Mouse (Mus musculus) MEL (cell line): ENCODE measurements around the gene Zhx3.

Experiments used
- CTCF ChIP-seq, 3 experiments: IDR thresholded peaks in 2 of 3; conservative IDR thresholded peaks in 1 of 3; 2 replicates each; pipeline ENCODE4 v1.5.1; 2011 to 2012; ENCODE audit warnings: low read length in 3 of 3, low read depth in 2 of 3, mild to moderate bottlenecking in 2 of 3, improper control_type of control experiment in 1 of 3, inconsistent platforms in 1 of 3, mixed read lengths in 1 of 3, moderate library complexity in 1 of 3; ENCODE audit not compliant: control insufficient read depth in 1 of 3, insufficient read depth in 1 of 3, poor library complexity in 1 of 3, severe bottlenecking in 1 of 3
- EP300 ChIP-seq, 2 experiments: IDR thresholded peaks; 2 replicates each; pipeline ENCODE4 v1.6.1; 2011; ENCODE audit warnings: improper control_type of control experiment in 2 of 2, low read length in 2 of 2, low read depth in 1 of 2, mild to moderate bottlenecking in 1 of 2
- GABPA ChIP-seq: IDR thresholded peaks from 2 replicates; pipeline ENCODE4 v1.6.1; 2012; ENCODE audit warnings: low read depth, mild to moderate bottlenecking, inconsistent platforms, low read length, improper control_type of control experiment, moderate library complexity
- MXI1 ChIP-seq: IDR thresholded peaks from 2 replicates; pipeline ENCODE4 v1.6.1; 2011; ENCODE audit warnings: mild to moderate bottlenecking, low read depth, low read length, improper control_type of control experiment
- MYC ChIP-seq: IDR thresholded peaks from 2 replicates; pipeline ENCODE4 v1.6.1; 2011; ENCODE audit warnings: low read depth, mild to moderate bottlenecking, low read length, improper control_type of control experiment, moderate library complexity
- NRF1 ChIP-seq: IDR thresholded peaks from 2 replicates; pipeline ENCODE4 v1.6.1; 2014; ENCODE audit warnings: low read depth, mild to moderate bottlenecking, inconsistent platforms, low read length, improper control_type of control experiment, moderate library complexity; ENCODE audit not compliant: poor library complexity, insufficient read depth, severe bottlenecking
- POLR2A ChIP-seq, 2 experiments: IDR thresholded peaks; 2 replicates each; pipeline ENCODE4 v1.6.1; 2011 to 2012; ENCODE audit warnings: low read length in 2 of 2, mild to moderate bottlenecking in 2 of 2, control low read depth in 1 of 2, improper control_type of control experiment in 1 of 2, low read depth in 1 of 2, moderate library complexity in 1 of 2; ENCODE audit not compliant: control insufficient read depth in 1 of 2, insufficient read depth in 1 of 2, poor library complexity in 1 of 2
- TCF12 ChIP-seq: IDR thresholded peaks from 2 replicates; pipeline ENCODE4 v1.6.1; 2014; ENCODE audit warnings: low read depth, mild to moderate bottlenecking, inconsistent platforms, low read length, improper control_type of control experiment, moderate library complexity
- USF2 ChIP-seq, 2 experiments: IDR thresholded peaks; 2 replicates each; pipeline ENCODE4 v1.6.1; 2011 to 2012; ENCODE audit warnings: improper control_type of control experiment in 2 of 2, low read length in 2 of 2, borderline replicate concordance in 1 of 2, inconsistent platforms in 1 of 2, low read depth in 1 of 2, mild to moderate bottlenecking in 1 of 2; ENCODE audit not compliant: insufficient read depth in 1 of 2

DNA sequence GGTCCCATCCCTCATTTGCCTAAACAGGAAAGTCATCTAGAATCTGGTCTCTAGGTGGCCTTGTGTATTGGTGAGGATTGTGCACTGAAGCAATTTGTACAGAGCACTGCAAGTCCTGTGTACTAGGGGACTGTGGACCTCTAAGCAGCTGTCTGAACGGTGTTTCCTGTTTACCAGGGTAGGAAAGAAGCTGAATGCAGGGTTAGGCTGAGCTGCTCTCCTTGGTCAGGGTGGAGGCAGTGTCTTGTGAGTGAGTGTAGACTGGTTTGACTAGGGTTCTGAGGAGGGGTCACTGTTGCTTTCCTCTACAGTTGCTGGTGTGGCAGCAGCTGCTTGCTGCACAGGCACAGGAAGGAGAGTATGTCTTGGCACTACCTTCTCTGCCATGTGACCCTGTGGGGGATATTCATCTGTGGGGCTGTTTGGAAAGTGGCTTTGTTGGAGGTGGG lies 130.6 kb downstream of the Zhx3 start:
- no peak for TF ChIP-seq MYC
- TF ChIP-seq CTCF (IDR thresholded peaks at IDR 0.05 in 2 of 3, conservative IDR thresholded peaks at IDR 0.05 in 1 of 3; ENCODE audit: control insufficient read depth in 1 of 3, insufficient read depth in 1 of 3, low read depth in 2 of 3, low read length in 3 of 3, poor library complexity in 1 of 3, severe bottlenecking in 1 of 3): no peak
- no peak for TF ChIP-seq GABPA
- no peak for TF ChIP-seq USF2 (IDR thresholded peaks at IDR 0.05; ENCODE audit: borderline replicate concordance in 1 of 2, insufficient read depth in 1 of 2, low read depth in 1 of 2, low read length in 2 of 2)
- no peak for TF ChIP-seq EP300 (IDR thresholded peaks at IDR 0.05; ENCODE audit: low read depth in 1 of 2, low read length in 2 of 2)
- no peak for TF ChIP-seq TCF12
- TF ChIP-seq MXI1: no peak
- TF ChIP-seq POLR2A (IDR thresholded peaks at IDR 0.05; ENCODE audit: control insufficient read depth in 1 of 2, insufficient read depth in 1 of 2, low read depth in 1 of 2, low read length in 2 of 2, poor library complexity in 1 of 2): no peak
- no peak for TF ChIP-seq NRF1
